Mouse (Mus musculus) embryonic stem cell, embryonic (primary cell): ENCODE results near the gene Pde4dip.

Experiments
- CTCF ChIA-PET, 4 experiments: fragments of 300-600 bp in 2 of 4; fragments of 350-600 bp in 2 of 4; sonication (Branson Sonifier 250); formaldehyde crosslinking; loops; one replicate each; lab custom pipeline; 2022; ENCODE audit warnings: inconsistent platforms in 2 of 4; lab: Charles Lee
- POLR2A ChIA-PET, 4 experiments: fragments of 300-600 bp in 2 of 4; fragments of 350-600 bp in 2 of 4; sonication (Branson Sonifier 250); formaldehyde crosslinking; loops; one replicate each; lab custom pipeline; 2022; ENCODE audit warnings: antibody characterized with exemption in 4 of 4, inconsistent platforms in 1 of 4; lab: Charles Lee

The Pde4dip gene

DNA sequence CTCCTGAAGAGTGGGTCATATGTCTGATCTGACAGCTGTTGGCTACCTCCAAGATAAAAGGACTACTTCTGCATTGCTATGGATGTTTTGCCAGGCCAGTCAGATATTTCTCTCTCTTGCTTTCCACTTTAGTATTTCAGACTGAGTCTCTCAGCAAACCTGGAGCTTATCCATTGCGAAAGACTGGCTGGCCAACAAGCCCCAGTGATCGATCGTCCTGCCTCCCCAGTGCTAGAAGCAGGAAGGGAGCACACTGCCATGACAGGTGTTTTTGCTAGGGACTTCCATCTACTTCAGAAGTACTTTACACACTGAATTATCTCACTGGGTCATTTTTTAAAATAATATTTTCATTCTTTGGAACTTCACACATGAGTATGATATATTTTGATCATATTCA, 210.1 kb downstream of the Pde4dip start:
- POLR2A ChIA-PET, result interaction anchor here in 1 of 4 experiments (0.9 to 2.2 kb wide), 2 partner anchors 11 to 126 kb away, joined by 3 to 7 read pairs; no protein-coding TSS in a partner anchor
- CTCF ChIA-PET, result interaction anchor here in 1 of 4 experiments (0.6 kb wide), 1 partner anchor 742 kb away, joined by 6 read pairs; no protein-coding TSS in a partner anchor

- POLR2A ChIA-PET, result no interaction called here
- CTCF ChIA-PET, result no interaction called here
These were observed 212.4 kb downstream of the Pde4dip start for GRCm38 (mm10) chr3:97676126-97676525.

DNA sequence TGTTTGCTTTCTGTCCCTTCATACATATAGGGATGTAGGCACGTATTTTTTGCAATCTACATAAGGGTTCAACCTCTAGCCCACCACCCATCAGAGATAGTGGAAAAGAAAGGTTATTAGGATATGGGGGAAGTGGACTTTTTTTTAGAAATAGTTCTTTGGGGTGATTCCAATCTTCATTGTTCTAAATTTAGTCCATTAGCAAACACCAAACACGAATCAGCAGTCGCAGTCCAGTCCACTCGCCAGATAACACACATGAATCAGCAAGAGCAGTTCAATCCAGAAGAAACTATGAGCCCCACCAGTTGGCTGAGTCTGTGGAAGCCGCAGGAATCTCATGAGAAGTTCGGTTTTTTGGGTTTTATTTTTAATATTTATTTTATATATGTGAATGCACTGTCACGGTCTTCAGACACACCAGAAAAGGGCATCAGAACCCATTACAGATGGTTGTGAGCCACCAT, 213.8 kb downstream of the Pde4dip start, which contains the start of gene Gm17651:
TSS of gene Gm17651 (minus strand) at position 51 of the 467 bp plus-strand sequence.
- CTCF ChIA-PET, result no interaction called here
- POLR2A ChIA-PET, result no interaction called here

DNA sequence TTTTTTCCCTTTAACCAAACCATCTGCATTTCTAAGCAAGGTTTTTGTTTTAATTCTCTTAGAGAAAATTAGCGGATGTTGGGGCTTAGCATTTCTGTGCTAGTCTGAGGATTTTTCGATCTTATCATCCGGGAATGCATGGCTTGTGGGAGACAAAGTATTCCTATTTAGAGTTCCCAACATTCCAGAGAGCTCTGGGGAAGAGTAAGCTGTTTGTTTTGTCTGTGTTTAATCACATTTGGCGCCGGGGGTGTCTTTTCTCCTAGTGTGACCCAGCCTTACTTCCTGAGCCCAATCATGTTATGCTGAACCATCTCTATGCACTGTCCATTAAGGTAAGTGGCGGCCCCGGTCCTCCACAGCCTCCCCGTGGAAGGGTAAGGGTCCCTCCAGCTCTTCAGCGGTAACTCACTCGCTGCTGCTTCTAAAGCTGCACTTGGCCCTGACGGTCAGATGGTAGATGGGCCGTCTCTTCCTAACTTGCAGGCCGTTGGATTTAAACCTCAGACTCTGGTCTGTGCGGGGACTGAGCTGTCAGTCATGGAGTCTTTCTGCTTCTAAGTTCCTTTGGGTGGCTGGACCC, 221.3 kb downstream of the Pde4dip start:
- ChIA-PET CTCF (interaction anchor here in 2 of 4 experiments (1.3 kb wide), 2 partner anchors 14 kb away, joined by 3 to 4 read pairs; no protein-coding TSS in a partner anchor), POLR2A (interaction anchor here in 2 of 4 experiments (0.6 to 4.1 kb wide), 6 partner anchors 8 to 71 kb away, joined by 3 to 17 read pairs (median 5); partner anchors contain the start of gene Prkab2 (in 2 of the 2))

DNA sequence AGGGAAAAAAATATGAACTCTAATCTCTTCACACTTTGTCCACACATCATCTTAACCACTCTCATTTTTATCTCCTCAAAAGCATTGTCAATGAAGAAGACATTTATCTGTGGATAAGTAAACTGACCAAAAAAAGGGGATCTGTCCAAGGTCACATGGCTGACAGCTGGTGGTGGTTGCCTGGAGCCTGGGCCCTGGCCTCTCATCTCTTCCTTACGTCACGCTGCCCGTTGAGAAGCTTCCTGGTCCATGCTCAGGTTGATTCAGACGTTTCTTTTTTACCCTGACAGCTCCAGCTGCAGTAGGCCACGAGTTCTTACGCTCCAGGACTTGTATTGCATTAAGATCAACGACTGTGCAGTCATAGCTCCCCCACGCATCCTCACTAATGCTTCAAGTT, 222.4 kb downstream of the Pde4dip start:
- CTCF ChIA-PET, result no interaction called here
- POLR2A ChIA-PET, result interaction anchor here in 1 of 4 experiments (0.6 kb wide), 1 partner anchor 1573 kb away, joined by 5 read pairs; no protein-coding TSS in a partner anchor

DNA sequence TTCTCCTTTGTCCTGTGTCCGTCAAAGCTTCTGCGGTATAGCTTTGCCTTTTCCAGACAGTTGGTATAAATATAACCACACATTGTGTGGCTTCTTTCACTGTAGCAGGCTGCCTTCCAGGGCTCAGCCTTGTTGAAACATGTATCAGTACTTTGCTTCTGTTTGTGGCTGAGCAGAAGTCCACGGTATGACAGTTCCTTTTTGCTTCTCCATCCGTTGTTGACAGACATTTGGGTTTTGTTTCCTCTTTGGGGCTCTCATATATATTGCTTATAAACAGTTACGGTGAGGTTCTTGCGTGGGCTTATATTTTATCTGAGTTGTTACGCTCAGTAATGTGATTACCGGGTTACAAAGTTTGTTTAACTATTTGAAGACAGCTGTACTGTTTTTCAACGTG, 223.0 kb downstream of the Pde4dip start:
- ChIA-PET CTCF (interaction anchor here in 1 of 4 experiments (0.7 kb wide), 1 partner anchor 15 kb away, joined by 3 read pairs; no protein-coding TSS in a partner anchor), POLR2A (no interaction called here)

DNA sequence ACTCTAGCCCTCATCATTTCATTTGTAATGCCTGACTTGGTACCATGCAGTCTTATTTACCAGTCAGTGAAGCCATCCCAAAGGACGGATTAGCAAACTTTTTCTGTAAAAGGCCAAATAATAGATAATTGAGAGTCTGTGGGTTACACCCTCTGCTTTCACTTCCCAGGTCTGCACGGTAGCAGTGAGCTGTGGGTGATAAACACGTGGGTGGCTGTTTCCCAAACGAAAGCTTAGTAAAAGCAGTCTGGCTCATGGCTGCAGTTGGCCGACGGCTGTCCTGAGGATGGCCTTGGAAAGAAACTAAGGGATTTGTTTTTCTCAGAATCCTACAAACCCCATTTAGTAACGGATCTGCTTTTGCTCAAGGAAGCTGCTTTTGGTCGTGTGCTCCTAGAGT, 227.3 kb downstream of the Pde4dip start:
- ChIA-PET CTCF (interaction anchor here in 2 of 4 experiments (1.3 to 1.7 kb wide), 2 partner anchors 21 kb away, joined by 3 to 4 read pairs; no protein-coding TSS in a partner anchor), POLR2A (interaction anchor here in 1 of 4 experiments (0.6 to 1.4 kb wide), 3 partner anchors 9 to 447 kb away, joined by 3 to 4 read pairs (median 3); no protein-coding TSS in a partner anchor)

GRCm38 (mm10) chr3:97659746-97660145, 228.8 kb downstream of the Pde4dip start:
- POLR2A ChIA-PET, result interaction anchor here in 3 of 4 experiments (0.9 to 2.6 kb wide), 5 partner anchors 9 to 241 kb away, joined by 3 to 17 read pairs (median 4); partner anchors contain the start of genes Fmo5 (in 2 of the 3), Chd1l (in 1 of the 3) and Sec22b (in 1 of the 3)
- CTCF ChIA-PET, result no interaction called here

GRCm38 (mm10) chr3:97658426-97659193, 229.9 kb downstream of the Pde4dip start:
- ChIA-PET POLR2A (interaction anchor here (0.6 to 2.6 kb wide), 19 partner anchors 9 to 431 kb away, joined by 3 to 17 read pairs (median 4); partner anchors contain the start of genes Chd1l (in 2 of the 4), Fmo5 (in 2 of the 4) and Sec22b (in 2 of the 4)), CTCF (interaction anchor here in 3 of 4 experiments (0.6 to 1.1 kb wide), 7 partner anchors 9 to 704 kb away, joined by 3 to 7 read pairs (median 3); partner anchors contain the start of gene Chd1l (in 1 of the 3))

- ChIA-PET POLR2A (interaction anchor here in 3 of 4 experiments (0.8 to 2.6 kb wide), 14 partner anchors 9 to 244 kb away, joined by 3 to 17 read pairs (median 4); partner anchors contain the start of genes Chd1l (in 1 of the 3), Fmo5 (in 1 of the 3) and Sec22b (in 1 of the 3)), CTCF (interaction anchor here in 3 of 4 experiments (0.6 to 1.1 kb wide), 5 partner anchors 9 to 266 kb away, joined by 3 to 7 read pairs (median 3); partner anchors contain the start of gene Chd1l (in 1 of the 3))
These were observed 230.7 kb downstream of the Pde4dip start, which contains the start of gene Prkab2 for GRCm38 (mm10) chr3:97657655-97658411. Gene Prkab2 (plus strand): TSS chr3:97658193.

DNA sequence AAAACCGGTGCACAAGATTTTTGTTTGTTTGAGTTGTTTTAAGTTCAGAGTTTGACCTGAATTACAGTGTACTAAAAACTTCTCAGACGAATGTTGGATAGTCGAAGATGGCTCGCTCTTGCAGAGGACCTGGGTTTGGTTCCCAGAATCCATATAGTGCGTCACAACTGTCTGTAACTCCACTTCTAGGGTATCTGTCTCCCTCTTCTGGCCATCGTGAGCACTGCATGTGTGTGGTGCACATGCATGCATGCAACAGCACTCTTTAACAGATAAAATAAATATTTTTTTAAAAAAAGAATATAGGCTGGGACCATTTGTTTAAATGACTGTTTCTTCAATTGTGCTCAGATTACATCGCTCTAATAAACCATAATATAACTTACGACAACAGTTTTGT, 233.6 kb downstream of the Pde4dip start:
- ChIA-PET POLR2A (interaction anchor here in 1 of 4 experiments (0.6 kb wide), 1 partner anchor 604 kb away, joined by 5 read pairs; no protein-coding TSS in a partner anchor), CTCF (no interaction called here)

GRCm38 (mm10) chr3:97653781-97654180, 234.7 kb downstream of the Pde4dip start:
- CTCF ChIA-PET, result interaction anchor here in 1 of 4 experiments (1.8 kb wide), 1 partner anchor 43 kb away, joined by 7 read pairs; the partner anchor contains the start of gene Chd1l
- POLR2A ChIA-PET, result interaction anchor here in 1 of 4 experiments (0.7 kb wide), 1 partner anchor 356 kb away, joined by 4 read pairs; the partner anchor contains the start of gene Bcl9

- POLR2A ChIA-PET, result no interaction called here
- CTCF ChIA-PET, result interaction anchor here in 3 of 4 experiments (0.5 to 0.7 kb wide), 4 partner anchors 41 to 357 kb away, joined by 3 to 6 read pairs (median 4); no protein-coding TSS in a partner anchor
These were observed 236.9 kb downstream of the Pde4dip start for GRCm38 (mm10) chr3:97651604-97652003.

- POLR2A ChIA-PET, result interaction anchor here in 2 of 4 experiments (1.3 kb wide), 2 partner anchors 8 to 32 kb away, joined by 3 read pairs; partner anchors contain the start of gene Prkab2 (in 1 of the 2)
- CTCF ChIA-PET, result interaction anchor here in 1 of 4 experiments (0.6 to 0.7 kb wide), 2 partner anchors 9 to 554 kb away, joined by 3 read pairs; partner anchors contain the start of gene Prkab2
These were observed 239.0 kb downstream of the Pde4dip start for GRCm38 (mm10) chr3:97649469-97649868.

DNA sequence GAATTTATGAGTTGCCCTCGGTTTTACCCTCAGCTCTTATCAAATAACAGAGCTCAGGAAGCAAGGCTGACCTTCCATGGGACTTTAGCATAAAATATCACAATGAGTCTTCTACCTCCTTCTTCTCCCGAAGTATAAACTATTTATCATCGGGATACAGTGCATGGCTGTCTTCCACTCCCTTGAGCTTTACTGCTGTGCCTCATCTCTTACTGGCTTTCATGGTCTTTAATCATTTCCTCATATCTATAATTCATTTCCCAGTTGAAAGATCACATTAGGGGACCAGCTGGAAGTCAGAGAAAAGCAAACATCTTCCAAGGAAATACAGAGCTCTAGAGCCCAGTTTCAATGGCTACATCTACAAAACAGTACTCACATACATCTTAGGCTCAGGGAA, 239.5 kb downstream of the Pde4dip start:
- ChIA-PET POLR2A (interaction anchor here in 2 of 4 experiments (1.3 kb wide), 2 partner anchors 8 to 31 kb away, joined by 3 read pairs; partner anchors contain the start of gene Prkab2 (in 1 of the 2)), CTCF (interaction anchor here in 1 of 4 experiments (0.6 to 0.7 kb wide), 2 partner anchors 9 to 554 kb away, joined by 3 read pairs; partner anchors contain the start of gene Prkab2)

GRCm38 (mm10) chr3:97648518-97648917, 240.0 kb downstream of the Pde4dip start:
- ChIA-PET POLR2A (interaction anchor here in 1 of 4 experiments (1.3 kb wide), 1 partner anchor 9 kb away, joined by 3 read pairs; the partner anchor contains the start of gene Prkab2), CTCF (interaction anchor here in 1 of 4 experiments (0.5 kb wide), 1 partner anchor 485 kb away, joined by 9 read pairs; no protein-coding TSS in a partner anchor)

GRCm38 (mm10) chr3:97642001-97642400, 246.5 kb downstream of the Pde4dip start:
- POLR2A ChIA-PET, result interaction anchor here in 2 of 4 experiments (0.6 to 0.7 kb wide), 2 partner anchors 617 to 1838 kb away, joined by 5 to 7 read pairs; no protein-coding TSS in a partner anchor

More at GRCm38 (mm10) chr3:97642001-97642400, 246.5 kb downstream of the Pde4dip start:
- CTCF ChIA-PET, result no interaction called here
